Mouse (Mus musculus) macrophage (primary cell): Measurements from ENCODE around the gene Insig2. TPM values are rescaled to one million over a fixed set of nuclear protein-coding genes. Genes with fewer than 3 reads are reported as not detected.

Source experiments
- H3K27ac ChIP-seq: fragments of 350-480 bp; formaldehyde crosslinking; 2 replicates; pipeline ENCODE4 v1.9.0; 2021
- H3K36me3 ChIP-seq: fragments of 350-480 bp; formaldehyde crosslinking; 2 replicates; pipeline ENCODE4 v1.9.0; 2021; ENCODE audit errors: inconsistent target
- H3K4me3 ChIP-seq: fragments of 350-480 bp; formaldehyde crosslinking; 2 replicates; pipeline ENCODE4 v1.9.0; 2021; ENCODE audit errors: inconsistent target
- H3K79me2 ChIP-seq: fragments of 350-480 bp; formaldehyde crosslinking; 2 replicates; pipeline ENCODE4 v1.9.0; 2021; ENCODE audit errors: inconsistent target
- WGBS: methylation state at CpG from one replicate; pipeline ENCODE4 v1.1.7; 2026; ENCODE audit warnings: inconsistent platforms; ENCODE audit not compliant: missing documents; 5-methylcytosine and 5-hydroxymethylcytosine counted together
- polyA plus RNA-seq: library from polyadenylated mRNA; stranded (reverse); fragments of 250-400 nt; gene quantifications from 3 replicates; pipeline ENCODE4 v1.2.4, GENCODE M21; 2018; ENCODE audit warnings: inconsistent platforms
- total RNA-seq, 78 experiments: library from RNA; depleted of rRNA; stranded (reverse); fragments of 250-400 nt; gene quantifications; 1 replicate in 9 of 78; 2 replicates in 24 of 78; 3 replicates in 43 of 78; 4 replicates in 2 of 78; pipeline ENCODE4 v1.2.4; 2018; ENCODE audit warnings: inconsistent platforms in 56 of 78

Insig2 gene
- 10 to 100 TPM in 25 of 26 experiments, 1 to 10 TPM in 1; 8.5 to 70.5 (median 22.3) TPM for total RNA-seq (2018; cell fraction: chromatin; rRNA removed)
- 10 to 100 TPM; 16.3 to 34.1 (median 19.5) TPM for total RNA-seq (2018; cell fraction: cytosol; rRNA removed)
- total RNA-seq (2018; cell fraction: nucleus; rRNA removed) = 10 to 100 TPM; 12.6 to 53.8 (median 22.6) TPM
- polyA plus RNA-seq = 12.8 to 24.7 TPM (median 19.8 TPM) in 3 replicates

- Histone ChIP-seq H3K4me3 (no peak within 1 kb of the TSS), H3K79me2 (peaks cover under 1% of the 10 kb centered on the region; the same call in 1 of the 2 replicates), H3K36me3 (no peaks in the 10 kb centered on the region), H3K27ac (no peak within 1 kb of the TSS)
- WGBS = 93% methylated on average over 1 of the region's 1 CpGs
Observed at GRCm38 (mm10) chr1:121332485-121332884, at the start of gene Insig2. Gene Insig2 (minus strand): TSS chr1:121332589.

- Histone ChIP-seq H3K36me3 (no peaks in the 10 kb centered on the region), H3K27ac (no peak overlapping the region), H3K4me3 (no peak overlapping the region), H3K79me2 (no peaks in the 10 kb centered on the region)
- 93% methylated on average over 3 of the region's 3 CpGs for WGBS
Observed at GRCm38 (mm10) chr1:121381562-121381961, 49.2 kb upstream of the Insig2 start.

GRCm38 (mm10) chr1:121380033-121380432, 47.6 kb upstream of the Insig2 start:
- no peaks in the 10 kb centered on the region for H3K79me2 ChIP-seq
- no peak overlapping the region for H3K27ac ChIP-seq
- no peak overlapping the region for H3K4me3 ChIP-seq
- WGBS = 88% methylated on average over 3 of the region's 3 CpGs
- H3K36me3 ChIP-seq = no peaks in the 10 kb centered on the region

- no peak overlapping the region for H3K27ac ChIP-seq
- no peaks in the 10 kb centered on the region for H3K79me2 ChIP-seq
- no peak overlapping the region for H3K4me3 ChIP-seq
- H3K36me3 ChIP-seq = no peaks in the 10 kb centered on the region
- WGBS = 94% methylated on average over 2 of the region's 2 CpGs
Observed at GRCm38 (mm10) chr1:121377901-121378300, 45.5 kb upstream of the Insig2 start.

- H3K36me3 ChIP-seq = no peaks in the 10 kb centered on the region
- 100% methylated on average over 1 of the region's 1 CpGs for WGBS
- no peaks in the 10 kb centered on the region for H3K79me2 ChIP-seq
- H3K4me3 ChIP-seq = no peak overlapping the region
- H3K27ac ChIP-seq = no peak overlapping the region
Observed at GRCm38 (mm10) chr1:121377410-121377809, 45.0 kb upstream of the Insig2 start.

- 83% methylated on average over 2 of the region's 2 CpGs for WGBS
- Histone ChIP-seq H3K79me2 (no peaks in the 10 kb centered on the region), H3K4me3 (no peak overlapping the region), H3K36me3 (no peaks in the 10 kb centered on the region), H3K27ac (no peak overlapping the region)
Observed at GRCm38 (mm10) chr1:121373631-121374030, 41.2 kb upstream of the Insig2 start.

- H3K27ac ChIP-seq = no peak overlapping the region
- WGBS = 100% methylated on average over 1 of the region's 1 CpGs
- H3K4me3 ChIP-seq = no peak overlapping the region
- no peaks in the 10 kb centered on the region for H3K79me2 ChIP-seq
- H3K36me3 ChIP-seq = no peaks in the 10 kb centered on the region
Observed at GRCm38 (mm10) chr1:121372656-121373055, 40.3 kb upstream of the Insig2 start.

GRCm38 (mm10) chr1:121371449-121371848, 39.1 kb upstream of the Insig2 start:
- Histone ChIP-seq H3K36me3 (no peaks in the 10 kb centered on the region), H3K27ac (no peak overlapping the region)
- WGBS = 89% methylated on average over 12 of the region's 12 CpGs

GRCm38 (mm10) chr1:121367257-121367656, 34.9 kb upstream of the Insig2 start:
- no peaks in the 10 kb centered on the region for H3K36me3 ChIP-seq
- H3K27ac ChIP-seq = no peak overlapping the region
- no peaks in the 10 kb centered on the region for H3K79me2 ChIP-seq
- WGBS = 83% methylated on average over 9 of the region's 9 CpGs
- no peak overlapping the region for H3K4me3 ChIP-seq

More at GRCm38 (mm10) chr1:121371449-121371848, 39.1 kb upstream of the Insig2 start:
- Histone ChIP-seq H3K79me2 (no peaks in the 10 kb centered on the region), H3K4me3 (no peak overlapping the region)

- Histone ChIP-seq H3K79me2 (no peaks in the 10 kb centered on the region), H3K4me3 (no peak overlapping the region), H3K27ac (no peak overlapping the region), H3K36me3 (no peaks in the 10 kb centered on the region)
- 59% methylated on average over 4 of the region's 4 CpGs for WGBS
Observed at GRCm38 (mm10) chr1:121360561-121360960, 28.2 kb upstream of the Insig2 start.

- Histone ChIP-seq H3K4me3 (no peak overlapping the region), H3K27ac (no peak overlapping the region), H3K36me3 (no peaks in the 10 kb centered on the region), H3K79me2 (no peaks in the 10 kb centered on the region)
- 87% methylated on average over 12 of the region's 12 CpGs for WGBS
Observed at GRCm38 (mm10) chr1:121359680-121360079, 27.3 kb upstream of the Insig2 start.

GRCm38 (mm10) chr1:121353779-121354178, 21.4 kb upstream of the Insig2 start:
- no peak overlapping the region for H3K27ac ChIP-seq
- H3K4me3 ChIP-seq = no peak overlapping the region
- no peaks in the 10 kb centered on the region for H3K79me2 ChIP-seq
- H3K36me3 ChIP-seq = no peaks in the 10 kb centered on the region

- no peaks in the 10 kb centered on the region for H3K36me3 ChIP-seq
- no peak overlapping the region for H3K4me3 ChIP-seq
- H3K79me2 ChIP-seq = no peaks in the 10 kb centered on the region
- no peak overlapping the region for H3K27ac ChIP-seq
- WGBS = 83% methylated on average over 3 of the region's 3 CpGs
Observed at GRCm38 (mm10) chr1:121351037-121351436, 18.6 kb upstream of the Insig2 start.

- WGBS = 89% methylated on average over 13 of the region's 13 CpGs
- no peak overlapping the region for H3K4me3 ChIP-seq
- no peaks in the 10 kb centered on the region for H3K36me3 ChIP-seq
- H3K79me2 ChIP-seq = no peaks in the 10 kb centered on the region
- no peak overlapping the region for H3K27ac ChIP-seq
Observed at GRCm38 (mm10) chr1:121350616-121351015, 18.2 kb upstream of the Insig2 start.

- no peak overlapping the region for H3K4me3 ChIP-seq
- no peak overlapping the region for H3K27ac ChIP-seq
- H3K79me2 ChIP-seq = no peaks in the 10 kb centered on the region
- WGBS = 80% methylated on average over 4 of the region's 4 CpGs
- H3K36me3 ChIP-seq = no peaks in the 10 kb centered on the region
Observed at GRCm38 (mm10) chr1:121348875-121349847, 16.8 kb upstream of the Insig2 start.
